Mouse (Mus musculus) testis, adult 2 months (tissue): ENCODE measurements around the gene Gm5678.

ENCODE experiments used
- CTCF ChIP-seq: fragments of 200-500 bp; IDR thresholded peaks from 2 replicates; pipeline ENCODE4 v1.5.1; 2012; ENCODE audit warnings: low read depth, mild to moderate bottlenecking, inconsistent platforms, low read length, moderate library complexity; ENCODE audit not compliant: control insufficient read depth, insufficient read depth, insufficient replicate concordance
- POLR2A ChIP-seq: fragments of 200-500 bp; IDR thresholded peaks from 2 replicates; pipeline ENCODE4 v1.6.1; 2012; ENCODE audit warnings: low read depth, mild to moderate bottlenecking, inconsistent platforms, low read length, moderate library complexity; ENCODE audit not compliant: control insufficient read depth

- no peak for TF ChIP-seq CTCF
- no peak for TF ChIP-seq POLR2A
Observed at GRCm38 (mm10) chr16:93669521-93669920, 41.6 kb downstream of the Gm5678 start.
